Mouse (Mus musculus): Measurements from ENCODE around the gene Rnf207.

- TF ChIP-seq CTCF (IDR thresholded peaks at IDR 0.05; ENCODE audit: borderline replicate concordance, control insufficient read depth, extremely low read depth, insufficient read depth, low read length, poor library complexity) (no peak), POLR2A (IDR thresholded peaks at IDR 0.05; ENCODE audit: control insufficient read depth, extremely low read depth, insufficient read depth, low read length, poor library complexity) (no peak)
These were observed 20.5 kb upstream of the Rnf207 start for GRCm38 (mm10) chr4:152339293-152339790.
